In the genomic region with DNA sequence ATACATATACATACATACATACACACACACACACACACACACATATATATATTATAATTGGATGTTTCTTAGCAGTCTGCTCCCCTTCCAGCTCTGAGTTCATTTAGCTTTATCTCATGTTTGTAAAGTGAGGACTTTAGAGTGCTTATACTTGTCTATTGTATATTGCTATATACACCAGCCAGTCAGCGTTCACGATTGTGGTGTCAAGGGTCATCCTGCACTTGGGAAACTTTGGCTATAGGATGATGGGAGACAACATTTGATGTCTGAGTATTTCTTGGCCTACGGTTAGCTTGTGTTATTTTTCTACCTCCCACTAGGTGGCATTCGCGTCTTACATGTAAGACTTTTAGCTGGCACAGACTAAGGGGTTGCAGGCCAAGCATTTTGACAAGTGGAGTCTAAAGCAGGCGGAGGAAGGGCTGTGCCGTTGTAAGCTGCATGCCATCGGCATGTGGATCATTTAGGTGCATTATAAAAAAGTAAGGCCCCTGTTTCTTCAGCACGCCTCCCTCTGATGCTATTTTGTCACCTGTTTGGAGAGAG, we compare ENCODE assay signal across 8 mouse cellular contexts. TPM values are rescaled to one million over a fixed set of nuclear protein-coding genes. Genes with fewer than 3 reads are reported as not detected.
DNase-seq lines count a peak whose midpoint lies in the region; ATAC-seq and TF ChIP-seq lines count a peak whose summit lies in the region.

No protein-coding gene starts in this region.

- H3K27me3 ChIP-seq in embryonic facial prominence, embryonic 14.5 days (replicated peaks; ENCODE audit: control insufficient read depth, insufficient read depth, low read length), result no peaks in the 10 kb centered on the region
- H3K27me3 ChIP-seq in heart, embryonic 13.5 days (replicated peaks), result no peaks in the 10 kb centered on the region
- H3K27me3 ChIP-seq in kidney, embryonic 14.5 days (ENCODE audit: control insufficient read depth, insufficient read depth, low read length), result no peaks in the 10 kb centered on the region
- no peaks in the 10 kb centered on the region for H3K27me3 ChIP-seq in liver, adult 2 months (ENCODE audit: control insufficient read depth, insufficient read depth, low read length)
- H3K27me3 ChIP-seq in stomach, postnatal 0 days (ENCODE audit: control insufficient read depth, insufficient read depth, low read length), result no peaks in the 10 kb centered on the region

- H3K27ac ChIP-seq in embryonic facial prominence, embryonic 14.5 days (replicated peaks; ENCODE audit: low read depth, low read length), result no peak overlapping the region
- H3K27ac ChIP-seq in heart, embryonic 13.5 days (replicated peaks), result no peak overlapping the region
- no peak overlapping the region for H3K27ac ChIP-seq in kidney, embryonic 14.5 days (ENCODE audit: low read depth, low read length)
- no peak overlapping the region for H3K27ac ChIP-seq in liver, adult 2 months (replicated peaks; ENCODE audit: insufficient read depth, low read depth, low read length)
- no peak overlapping the region for H3K27ac ChIP-seq in stomach, postnatal 0 days (replicated peaks)

- H3K79me2 ChIP-seq in liver, adult 2 months (ENCODE audit: control insufficient read depth, insufficient read depth, low read length), result no peaks in the 10 kb centered on the region

- 10% methylated on average over 9 of the region's 9 CpGs for WGBS in embryonic facial prominence, embryonic 14.5 days
- 12% methylated on average over 9 of the region's 9 CpGs for WGBS in heart, embryonic 13.5 days
- WGBS in kidney, embryonic 14.5 days, result 10% methylated on average over 9 of the region's 9 CpGs
- WGBS in liver, adult 2 months, result 10% methylated on average over 9 of the region's 9 CpGs
- WGBS in stomach, postnatal 0 days, result 8% methylated on average over 9 of the region's 9 CpGs

- no peak overlapping the region for H3K4me3 ChIP-seq in embryonic facial prominence, embryonic 14.5 days (ENCODE audit: low read depth, low read length)
- H3K4me3 ChIP-seq in heart, embryonic 13.5 days, result no peak overlapping the region
- H3K4me3 ChIP-seq in kidney, embryonic 14.5 days (ENCODE audit: low read length), result no peak overlapping the region
- no peak overlapping the region for H3K4me3 ChIP-seq in liver, adult 2 months (ENCODE audit: insufficient read depth, low read depth, low read length)
- no peak overlapping the region for H3K4me3 ChIP-seq in stomach, postnatal 0 days (ENCODE audit: low read depth, low read length)

- peak; percentile 8 to 30 for DNase-seq in CD8-positive naive resting alpha-beta T cell, adult 2 months (ENCODE audit: low read depth in 2 of 2, low spot score in 2 of 2)
- DNase-seq in adrenal gland, postnatal 25 days, result peak; percentile 37
- DNase-seq in embryonic facial prominence, embryonic 14.5 days (ENCODE audit: low spot score), result peak; percentile 95
- DNase-seq in liver, adult 2 months (ENCODE audit: extremely low read depth, low read depth, low spot score), result peak; percentile 82
- peak; percentile 60 for DNase-seq in stomach, postnatal 0 days (ENCODE audit: low spot score)

- ATAC-seq in embryonic facial prominence, embryonic 14.5 days (ENCODE audit: low read depth), result peak; percentile 88
- peak; percentile 61; the same call in 1 of the 2 replicates for ATAC-seq in heart, embryonic 13.5 days (ENCODE audit: extremely low read depth, insufficient number of reproducible peaks, low FRiP score, low TSS enrichment)
- peak; percentile 87 for ATAC-seq in kidney, embryonic 14.5 days (ENCODE audit: low FRiP score, low TSS enrichment)
- ATAC-seq in monocyte, adult 5-6 weeks (replicated peaks; ENCODE audit: insufficient number of reproducible peaks, low FRiP score, low TSS enrichment, poor library complexity, severe bottlenecking), result peak; percentile 40; the same call in 1 of the 2 replicates
- peak; percentile 76 for ATAC-seq in stomach, postnatal 0 days (ENCODE audit: low FRiP score, low TSS enrichment)

- peak; percentile 57 for TF ChIP-seq CTCF in liver, adult 2 months (IDR thresholded peaks at IDR 0.05; ENCODE audit: low read depth, low read length)
- TF ChIP-seq CTCF in stomach, postnatal 0 days (IDR thresholded peaks at IDR 0.05; ENCODE audit: low read depth), result peak; percentile 98

- no peaks in the 10 kb centered on the region for H3K4me1 ChIP-seq in embryonic facial prominence, embryonic 14.5 days (ENCODE audit: control insufficient read depth, insufficient read depth, low read length)
- peaks cover 12% of the 10 kb centered on the region for H3K4me1 ChIP-seq in heart, embryonic 13.5 days
- no peaks in the 10 kb centered on the region for H3K4me1 ChIP-seq in kidney, embryonic 14.5 days (ENCODE audit: control insufficient read depth, insufficient read depth, low read length)
- H3K4me1 ChIP-seq in liver, adult 2 months (ENCODE audit: control insufficient read depth, insufficient read depth, low read length), result no peaks in the 10 kb centered on the region
- H3K4me1 ChIP-seq in stomach, postnatal 0 days (replicated peaks; ENCODE audit: control insufficient read depth, insufficient read depth), result no peaks in the 10 kb centered on the region

- TF ChIP-seq EP300 in stomach, postnatal 0 days (optimal IDR thresholded peaks at IDR 0.05), result no peak

- no peak overlapping the region for H3K4me2 ChIP-seq in embryonic facial prominence, embryonic 14.5 days (ENCODE audit: low read depth, low read length)
- 0 out of 2 replicates have a peak overlapping the region, but pooled peaks have one; percentile 10 for H3K4me2 ChIP-seq in heart, embryonic 13.5 days
- no peak overlapping the region for H3K4me2 ChIP-seq in kidney, embryonic 14.5 days (replicated peaks; ENCODE audit: low read depth, low read length)
- no peak overlapping the region for H3K4me2 ChIP-seq in stomach, postnatal 0 days (replicated peaks; ENCODE audit: low read depth)

- H3K9ac ChIP-seq in embryonic facial prominence, embryonic 14.5 days (ENCODE audit: low read depth, low read length), result no peak overlapping the region
- H3K9ac ChIP-seq in heart, embryonic 13.5 days, result no peak overlapping the region
- H3K9ac ChIP-seq in kidney, embryonic 14.5 days (ENCODE audit: low read depth, low read length), result no peak overlapping the region
- H3K9ac ChIP-seq in liver, adult 2 months (ENCODE audit: low read depth, low read length), result no peak overlapping the region
- no peak overlapping the region for H3K9ac ChIP-seq in stomach, postnatal 0 days (ENCODE audit: low read length)

- no peaks in the 10 kb centered on the region for H3K9me3 ChIP-seq in embryonic facial prominence, embryonic 14.5 days (ENCODE audit: control insufficient read depth, low read length)
- no peaks in the 10 kb centered on the region for H3K9me3 ChIP-seq in heart, embryonic 13.5 days
- no peaks in the 10 kb centered on the region for H3K9me3 ChIP-seq in kidney, embryonic 14.5 days (ENCODE audit: control insufficient read depth, low read length)
- H3K9me3 ChIP-seq in stomach, postnatal 0 days (ENCODE audit: control insufficient read depth, low read length), result no peaks in the 10 kb centered on the region

- no peak for TF ChIP-seq POLR2A in liver, adult 2 months (IDR thresholded peaks at IDR 0.05; ENCODE audit: extremely low read depth, insufficient read depth, low read length)

- peaks cover 10% of the 10 kb centered on the region for H3K36me3 ChIP-seq in embryonic facial prominence, embryonic 14.5 days (ENCODE audit: control insufficient read depth, insufficient read depth, low read length)
- peaks cover 34% of the 10 kb centered on the region for H3K36me3 ChIP-seq in heart, embryonic 13.5 days
- peaks cover 2% of the 10 kb centered on the region; the same call in 1 of the 2 replicates for H3K36me3 ChIP-seq in kidney, embryonic 14.5 days (ENCODE audit: control insufficient read depth, insufficient read depth, low read length)
- H3K36me3 ChIP-seq in liver, adult 2 months (ENCODE audit: control insufficient read depth, insufficient read depth, low read length), result peaks cover 2% of the 10 kb centered on the region; the same call in 1 of the 2 replicates
- H3K36me3 ChIP-seq in stomach, postnatal 0 days (ENCODE audit: control insufficient read depth, insufficient read depth, low read length), result no peaks in the 10 kb centered on the region

RNA-seq across cellular contexts. Expression of a gene that starts 13.4 kb away (rescaled TPM):
- 32.7 and 42.6 TPM in 2 replicates for total RNA-seq in adrenal gland, postnatal 25 days (2021)
- polyA plus RNA-seq in embryonic facial prominence, embryonic 14.5 days (2014; fragmentation: Nextera tagmentation; extraction: Ambion mirVana), result 13.8 and 13.9 TPM in 2 replicates
- polyA plus RNA-seq in heart, embryonic 13.5 days (2015; fragmentation: Nextera tagmentation; extraction: Ambion mirVana), result 10.3 and 11.5 TPM in 2 replicates
- polyA plus RNA-seq in kidney, embryonic 14.5 days (2014; fragmentation: Nextera tagmentation; extraction: Ambion mirVana), result 13.1 and 14.2 TPM in 2 replicates
- 8.6 and 8.9 TPM in 2 replicates for total RNA-seq in liver, adult 2 months (2014; rRNA removed)
- 2.0 and 4.9 TPM in 2 replicates for polyA plus RNA-seq in liver, adult 2 months (2012; rRNA removed)
- total RNA-seq in monocyte, adult 5-6 weeks (2017), result 33.1 to 48.4 TPM (median 35.9 TPM) in 3 replicates
- polyA plus RNA-seq in stomach, postnatal 0 days (2015; fragmentation: Nextera tagmentation; extraction: Ambion mirVana), result 8.9 and 10.1 TPM in 2 replicates

RNA-seq across cellular contexts. Expression of a gene that starts 21.7 kb away (rescaled TPM):
- total RNA-seq in adrenal gland, postnatal 25 days (2021), result 1.2 and 1.5 TPM in 2 replicates
- 0.99 and 2.0 TPM in 2 replicates for polyA plus RNA-seq in embryonic facial prominence, embryonic 14.5 days (2014; fragmentation: Nextera tagmentation; extraction: Ambion mirVana)
- 0.64 and 0.79 TPM in 2 replicates for polyA plus RNA-seq in heart, embryonic 13.5 days (2015; fragmentation: Nextera tagmentation; extraction: Ambion mirVana)
- polyA plus RNA-seq in kidney, embryonic 14.5 days (2014; fragmentation: Nextera tagmentation; extraction: Ambion mirVana), result 0.31 and 0.84 TPM in 2 replicates
- not detected in 2 replicates for total RNA-seq in liver, adult 2 months (2014; rRNA removed)
- not detected in 2 replicates for polyA plus RNA-seq in liver, adult 2 months (2012; rRNA removed)
- total RNA-seq in monocyte, adult 5-6 weeks (2017), result 1.7 TPM in 1 of 3 replicates, not detected in the others
- polyA plus RNA-seq in stomach, postnatal 0 days (2015; fragmentation: Nextera tagmentation; extraction: Ambion mirVana), result 0.04 and 0.08 TPM in 2 replicates

Comparison
In these comparisons a context has a peak if more than half of its experiments do, and no peak if none do; other contexts are left out.
1. DNase-seq: peak in every context shown above with its lines; median percentile 95 in embryonic facial prominence, embryonic 14.5 days; 82 in liver, adult 2 months; 60 in stomach, postnatal 0 days; 37 in adrenal gland, postnatal 25 days; 19 in CD8-positive naive resting alpha-beta T cell, adult 2 months.